In genomic region chr13:12311930-12312492, GRCm38 (mm10) we compare ENCODE assay signal across 13 mouse cellular contexts. TPM values are rescaled to one million over a fixed set of nuclear protein-coding genes. Genes with fewer than 3 reads are reported as not detected.
DNase-seq lines count a peak whose midpoint lies in the region; ATAC-seq and TF ChIP-seq lines count a peak whose summit lies in the region.
"Had no signal": no experiment of that assay in that cellular context is flagged by ENCODE, and none has a peak within 500 bp of the region (broad histone marks: within the 10 kb centered on the region; RNA-seq: fewer than 3 reads in every experiment).

No protein-coding gene starts in this region.

- H3K4me3 ChIP-seq in hindbrain, postnatal 0 days (ENCODE audit: low read length) = no peak overlapping the region
- H3K4me3 ChIP-seq in hindbrain, embryonic 12.5 days = no peak overlapping the region
- H3K4me3 ChIP-seq: embryonic facial prominence, embryonic 15.5 days had no signal

- H3K9me3 ChIP-seq in hindbrain, postnatal 0 days (ENCODE audit: low read length) = no peaks in the 10 kb centered on the region
- H3K9me3 ChIP-seq in hindbrain, embryonic 12.5 days (replicated peaks) = no peaks in the 10 kb centered on the region
- H3K9me3 ChIP-seq: embryonic facial prominence, embryonic 15.5 days had no signal

- H3K4me1 ChIP-seq in hindbrain, postnatal 0 days (ENCODE audit: insufficient read depth, low read length) = no peaks in the 10 kb centered on the region
- H3K4me1 ChIP-seq in hindbrain, embryonic 12.5 days = no peaks in the 10 kb centered on the region
- H3K4me1 ChIP-seq: embryonic facial prominence, embryonic 15.5 days had no signal

- WGBS in hindbrain, postnatal 0 days = 43% methylated on average over 10 of the region's 10 CpGs
- 81% methylated on average over 10 of the region's 10 CpGs for WGBS in hindbrain, embryonic 12.5 days

- no peak overlapping the region for H3K27ac ChIP-seq in hindbrain, postnatal 0 days
- H3K27ac ChIP-seq in hindbrain, embryonic 12.5 days = no peak overlapping the region
- H3K27ac ChIP-seq: embryonic facial prominence, embryonic 15.5 days had no signal

- TF ChIP-seq CTCF in hindbrain, postnatal 0 days (IDR thresholded peaks at IDR 0.05; ENCODE audit: low read depth) = no peak

- no peaks in the 10 kb centered on the region for H3K36me3 ChIP-seq in hindbrain, postnatal 0 days (ENCODE audit: insufficient read depth, low read length)
- H3K36me3 ChIP-seq in hindbrain, embryonic 12.5 days = no peaks in the 10 kb centered on the region
- H3K36me3 ChIP-seq: embryonic facial prominence, embryonic 15.5 days had no signal

- no peak overlapping the region for H3K9ac ChIP-seq in hindbrain, postnatal 0 days (replicated peaks; ENCODE audit: low read length)
- H3K9ac ChIP-seq in hindbrain, embryonic 12.5 days = no peak overlapping the region
- H3K9ac ChIP-seq: embryonic facial prominence, embryonic 15.5 days had no signal

- no peak overlapping the region for H3K4me2 ChIP-seq in hindbrain, postnatal 0 days (ENCODE audit: low read depth, low read length)
- no peak overlapping the region for H3K4me2 ChIP-seq in hindbrain, embryonic 12.5 days (replicated peaks)
- H3K4me2 ChIP-seq: embryonic facial prominence, embryonic 15.5 days had no signal

- DNase-seq in cerebellum, postnatal 10 days = peak; percentile 9
- no peak for DNase-seq in cerebellum, postnatal 14 days
- DNase-seq in hindbrain, postnatal 0 days (ENCODE audit: low spot score) = peak; percentile 32
- peak; percentile 32 for DNase-seq in MN1 (ENCODE audit: low spot score)
- peak; percentile 71 for DNase-seq in kidney, adult 9 months
- no peak for DNase-seq in urinary bladder, postnatal 36 days (ENCODE audit: low spot score in 2 of 2)
- no peak for DNase-seq in adrenal gland, postnatal 14 days
- DNase-seq: cerebellum, adult 11 months; gastrocnemius, postnatal 25 days; liver; thymus, postnatal 4 days had no signal

- peak; percentile 62 for ATAC-seq in hindbrain, postnatal 0 days
- ATAC-seq in hindbrain, embryonic 12.5 days (ENCODE audit: low FRiP score) = no peak

- H3K27me3 ChIP-seq in hindbrain, postnatal 0 days (ENCODE audit: insufficient read depth, low read length) = no peaks in the 10 kb centered on the region
- H3K27me3 ChIP-seq in hindbrain, embryonic 12.5 days = no peaks in the 10 kb centered on the region
- H3K27me3 ChIP-seq: embryonic facial prominence, embryonic 15.5 days had no signal

RNA-seq across cellular contexts. Expression of gene Actn2, which starts 28.5 kb away (rescaled TPM):
- 2.8 and 6.5 TPM in 2 replicates for total RNA-seq in hindbrain, postnatal 0 days (2014; rRNA removed)
- 2.8 and 4.9 TPM in 2 replicates for polyA plus RNA-seq in hindbrain, postnatal 0 days (2015; fragmentation: Nextera tagmentation; extraction: Ambion mirVana)
- polyA plus RNA-seq in hindbrain, embryonic 12.5 days (2016; fragmentation: Nextera tagmentation; extraction: Ambion mirVana) = 6.2 and 26.2 TPM in 2 replicates
- total RNA-seq in adrenal gland, postnatal 14 days (2021) = 8.2 and 8.3 TPM in 2 replicates

RNA-seq across cellular contexts. Expression of gene Mtr, which starts 54.1 kb away (rescaled TPM):
- total RNA-seq in hindbrain, postnatal 0 days (2014; rRNA removed) = 5.0 and 7.8 TPM in 2 replicates
- polyA plus RNA-seq in hindbrain, postnatal 0 days (2015; fragmentation: Nextera tagmentation; extraction: Ambion mirVana) = 2.4 and 3.0 TPM in 2 replicates
- 11.7 and 12.9 TPM in 2 replicates for polyA plus RNA-seq in hindbrain, embryonic 12.5 days (2016; fragmentation: Nextera tagmentation; extraction: Ambion mirVana)
- total RNA-seq in adrenal gland, postnatal 14 days (2021) = 22.3 and 26.2 TPM in 2 replicates

Comparison
In these comparisons a context has a peak if more than half of its experiments do, and no peak if none do; other contexts are left out.
1. DNase-seq: peak in cerebellum, postnatal 10 days (2 of 2), hindbrain, postnatal 0 days (single experiment), MN1 (single experiment) and kidney, adult 9 months (single experiment); none in cerebellum, postnatal 14 days (0 of 2), urinary bladder, postnatal 36 days (0 of 2) and adrenal gland, postnatal 14 days (single experiment).